Mouse (Mus musculus): ENCODE data around the gene Calr3. TPM values are rescaled to one million over a fixed set of nuclear protein-coding genes. Genes with fewer than 3 reads are reported as not detected.
A peak's percentile ranks its signal among the peaks of the same experiment; 100 is the strongest.

Gene Calr3
- polyA plus RNA-seq (2012; ENCODE audit: insufficient read depth, insufficient read length, missing spikeins): 13.0 and 13.1 TPM in 2 replicates

DNA sequence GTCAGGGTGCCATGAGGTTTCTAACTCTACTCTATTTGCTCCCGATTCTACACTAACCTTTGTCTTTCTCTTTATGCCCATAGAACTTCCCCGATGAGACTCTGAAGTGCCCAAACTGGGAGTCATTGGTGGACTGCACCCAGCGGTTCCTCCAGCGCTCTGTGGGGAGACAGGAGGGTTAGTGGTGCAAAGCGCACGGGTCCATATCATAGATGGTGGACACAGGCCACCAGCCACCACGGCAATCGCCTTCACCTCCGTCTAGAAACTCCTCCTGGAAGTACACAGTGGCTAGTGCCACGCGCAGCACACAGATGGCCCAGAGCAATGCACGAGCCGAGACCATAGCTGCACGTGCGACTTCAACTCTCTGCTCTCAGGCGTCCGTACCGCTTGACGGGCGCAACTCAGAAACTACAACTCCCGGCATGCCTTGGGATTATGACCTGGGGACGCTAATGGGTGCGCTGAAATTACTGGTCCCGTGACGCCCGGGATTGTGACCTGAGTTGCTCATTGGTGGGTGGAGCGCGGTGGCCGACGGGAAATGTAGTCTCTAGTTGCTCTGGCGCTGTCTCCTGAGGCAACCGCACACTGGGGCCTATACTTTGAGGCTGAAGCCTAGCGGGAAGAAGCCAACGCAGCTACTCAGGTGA, at the start of gene Calr3, which contains the start of gene 1700030K09Rik:
TSS of gene Calr3 (minus strand) at position 533 of the 656 bp plus-strand sequence.
TSS of gene 1700030K09Rik (plus strand) at position 543 of the 656 bp plus-strand sequence.
- peak within 1 kb of the TSS; percentile 67 for H3K27ac ChIP-seq (replicated peaks; ENCODE audit: low read depth, low read length)
- peak within 1 kb of the TSS; percentile 73 for H3K4me3 ChIP-seq (ENCODE audit: insufficient read depth, low read depth, low read length)
- H3K4me1 ChIP-seq (ENCODE audit: control insufficient read depth, insufficient read depth, insufficient read length, low read length): 0 out of 2 replicates have a peak, but pooled peaks cover 2% of the 10 kb centered on the region

DNA sequence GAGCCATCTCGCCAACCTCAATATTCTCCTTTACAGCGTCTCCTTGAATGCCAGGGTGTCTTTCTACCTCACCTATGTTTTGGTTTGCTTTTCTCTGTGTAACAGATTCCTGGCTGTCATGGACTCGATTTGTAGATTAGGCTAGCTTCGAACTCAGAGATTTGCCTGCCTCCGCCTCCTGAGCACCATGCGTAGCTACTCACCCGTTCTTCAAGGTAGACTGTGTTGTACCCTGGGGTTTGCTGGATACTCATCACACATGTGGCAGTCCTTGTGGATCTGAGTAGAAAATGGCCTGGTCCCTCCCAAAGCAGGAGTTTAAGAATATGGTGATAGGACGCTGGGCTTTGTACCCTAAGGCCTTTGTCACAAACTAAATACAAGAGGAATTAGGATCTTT, 49.7 kb upstream of the Calr3 start:
- Histone ChIP-seq H3K4me1 (ENCODE audit: control insufficient read depth, insufficient read depth, insufficient read length, low read length) (peaks cover 8% of the 10 kb centered on the region), H3K4me3 (ENCODE audit: insufficient read depth, low read depth, low read length) (peak overlapping the region; percentile 69), H3K27ac (replicated peaks; ENCODE audit: low read depth, low read length) (peak overlapping the region; percentile 62; the same call in 1 of the 2 replicates)

GRCm38 (mm10) chr8:72492622-72493081, 49.0 kb upstream of the Calr3 start:
- Histone ChIP-seq H3K27ac (replicated peaks; ENCODE audit: low read depth, low read length) (peak overlapping the region; percentile 62), H3K4me1 (ENCODE audit: control insufficient read depth, insufficient read depth, insufficient read length, low read length) (peaks cover 8% of the 10 kb centered on the region), H3K4me3 (ENCODE audit: insufficient read depth, low read depth, low read length) (peak overlapping the region; percentile 84)

GRCm38 (mm10) chr8:72491680-72492621, 48.3 kb upstream of the Calr3 start, which contains the start of gene Slc35e1:
Gene Slc35e1 (minus strand): TSS chr8:72492614.
- peaks cover 8% of the 10 kb centered on the region for H3K4me1 ChIP-seq (ENCODE audit: control insufficient read depth, insufficient read depth, insufficient read length, low read length)
- peak within 1 kb of the TSS; percentile 62 for H3K27ac ChIP-seq (replicated peaks; ENCODE audit: low read depth, low read length)
- H3K4me3 ChIP-seq (ENCODE audit: insufficient read depth, low read depth, low read length): peak within 1 kb of the TSS; percentile 84

DNA sequence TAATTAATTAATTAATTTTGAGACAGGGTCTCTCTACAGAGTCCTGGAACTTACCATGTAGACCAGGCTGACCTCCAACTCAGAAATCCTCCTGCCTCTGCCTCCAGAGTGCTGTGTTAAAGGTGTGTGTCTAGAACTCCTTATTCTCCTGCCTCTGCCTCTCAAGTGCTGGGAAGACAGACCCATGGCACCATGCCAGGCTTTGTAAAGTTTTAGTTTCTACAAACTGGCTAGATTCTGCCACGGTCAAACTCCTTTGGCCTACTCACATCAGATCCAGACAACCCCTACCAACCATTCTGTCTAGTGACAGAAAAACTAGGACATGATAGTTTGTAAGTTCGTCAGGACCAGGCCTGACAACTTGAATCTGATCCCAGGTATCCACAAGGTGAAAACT, 47.3 kb upstream of the Calr3 start:
- H3K4me1 ChIP-seq (ENCODE audit: control insufficient read depth, insufficient read depth, insufficient read length, low read length): peaks cover 8% of the 10 kb centered on the region
- no peak overlapping the region; the same call in 1 of the 2 replicates for H3K4me3 ChIP-seq (ENCODE audit: insufficient read depth, low read depth, low read length)
- no peak overlapping the region for H3K27ac ChIP-seq (replicated peaks; ENCODE audit: low read depth, low read length)

DNA sequence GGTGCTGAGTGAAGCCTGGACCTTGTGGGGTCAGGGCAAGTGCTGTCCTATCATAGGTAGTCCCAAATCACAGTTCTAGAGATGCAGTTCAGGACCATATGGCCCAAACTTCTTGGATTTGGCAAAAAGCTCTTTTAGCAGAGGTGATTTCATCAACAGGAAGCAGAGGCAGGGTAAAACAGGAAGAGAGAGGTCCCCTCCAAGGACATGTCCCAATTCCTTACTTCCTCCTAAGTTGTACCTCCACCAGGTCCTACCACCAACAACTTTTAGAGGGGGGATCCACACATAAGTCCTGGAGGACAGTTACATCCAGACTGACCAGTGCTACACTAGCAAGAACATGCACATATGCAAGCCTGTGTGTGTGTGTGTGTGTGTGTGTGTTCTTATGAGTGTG, 43.3 kb upstream of the Calr3 start:
- Histone ChIP-seq H3K4me3 (ENCODE audit: insufficient read depth, low read depth, low read length) (no peak overlapping the region), H3K4me1 (ENCODE audit: control insufficient read depth, insufficient read depth, insufficient read length, low read length) (peaks cover 4% of the 10 kb centered on the region), H3K27ac (replicated peaks; ENCODE audit: low read depth, low read length) (no peak overlapping the region)

DNA sequence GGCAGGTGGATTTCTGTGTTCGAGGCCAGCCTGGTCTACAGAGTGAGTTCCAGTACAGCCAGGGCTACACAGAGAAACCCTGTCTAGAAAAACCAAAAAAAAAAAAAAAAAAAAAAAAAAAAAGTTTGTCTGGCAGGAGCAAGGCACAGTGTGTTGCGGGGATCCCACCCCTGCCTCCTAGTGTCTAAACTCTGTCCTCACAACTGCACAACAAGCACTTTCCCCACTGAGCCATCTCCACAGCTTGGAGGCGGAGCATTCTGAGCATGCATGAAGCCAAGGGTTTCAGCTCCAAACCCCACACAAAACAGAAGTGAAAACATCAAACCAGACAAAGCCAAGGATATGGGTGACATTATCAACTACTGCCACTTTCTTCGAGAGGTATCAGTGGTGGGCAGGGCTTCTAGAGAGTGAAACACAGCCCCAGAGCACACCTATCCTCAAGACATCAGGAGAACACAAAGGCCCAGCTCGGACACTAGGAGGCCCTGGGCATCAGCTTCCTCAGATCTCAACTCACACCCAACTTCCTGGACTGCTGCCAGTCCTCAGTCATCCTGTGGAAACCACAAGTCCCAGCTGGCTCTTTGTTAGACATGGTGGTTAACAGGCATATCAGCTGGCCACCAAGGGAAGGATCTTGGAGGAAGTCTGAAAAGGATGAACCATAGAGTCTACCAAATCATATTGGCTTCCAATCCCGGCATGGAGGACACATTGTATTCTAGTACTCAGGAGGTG, 42.0 kb upstream of the Calr3 start:
- Histone ChIP-seq H3K4me1 (ENCODE audit: control insufficient read depth, insufficient read depth, insufficient read length, low read length) (no peaks in the 10 kb centered on the region), H3K27ac (replicated peaks; ENCODE audit: low read depth, low read length) (peak overlapping the region; percentile 49)

GRCm38 (mm10) chr8:72474826-72475546, 31.3 kb upstream of the Calr3 start, which contains the start of gene Cherp:
Gene Cherp (minus strand): TSS chr8:72475226.
- peak within 1 kb of the TSS; percentile 88 for H3K4me3 ChIP-seq (ENCODE audit: insufficient read depth, low read depth, low read length)
- H3K27ac ChIP-seq (replicated peaks; ENCODE audit: low read depth, low read length): peak within 1 kb of the TSS; percentile 78
- peaks cover 7% of the 10 kb centered on the region; the same call in 1 of the 2 replicates for H3K4me1 ChIP-seq (ENCODE audit: control insufficient read depth, insufficient read depth, insufficient read length, low read length)

More for the DNA sequence above, 42.0 kb upstream of the Calr3 start:
- no peak overlapping the region for H3K4me3 ChIP-seq (ENCODE audit: insufficient read depth, low read depth, low read length)

DNA sequence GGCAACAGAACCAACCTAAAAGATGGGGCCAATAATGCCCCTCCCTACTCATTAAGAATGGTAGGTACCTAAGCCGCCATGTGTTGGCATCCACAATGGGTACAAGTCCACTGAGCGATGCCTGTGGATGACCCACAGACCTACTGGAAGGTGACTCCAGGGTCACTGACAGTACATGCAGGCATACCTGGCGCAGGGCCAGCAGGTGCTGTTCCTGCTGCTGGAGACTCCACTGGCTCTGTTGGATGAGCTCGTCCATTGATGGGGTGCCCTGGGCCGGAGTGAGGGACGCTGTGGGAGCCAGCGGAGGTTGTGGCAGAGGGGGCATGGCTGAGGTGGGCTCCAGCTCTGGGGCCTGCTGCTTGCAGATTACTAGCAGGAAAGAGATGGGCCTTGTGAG, 27.0 kb upstream of the Calr3 start:
- Histone ChIP-seq H3K4me3 (ENCODE audit: insufficient read depth, low read depth, low read length) (no peak overlapping the region), H3K27ac (replicated peaks; ENCODE audit: low read depth, low read length) (no peak overlapping the region), H3K4me1 (ENCODE audit: control insufficient read depth, insufficient read depth, insufficient read length, low read length) (0 out of 2 replicates have a peak, but pooled peaks cover 2% of the 10 kb centered on the region)

DNA sequence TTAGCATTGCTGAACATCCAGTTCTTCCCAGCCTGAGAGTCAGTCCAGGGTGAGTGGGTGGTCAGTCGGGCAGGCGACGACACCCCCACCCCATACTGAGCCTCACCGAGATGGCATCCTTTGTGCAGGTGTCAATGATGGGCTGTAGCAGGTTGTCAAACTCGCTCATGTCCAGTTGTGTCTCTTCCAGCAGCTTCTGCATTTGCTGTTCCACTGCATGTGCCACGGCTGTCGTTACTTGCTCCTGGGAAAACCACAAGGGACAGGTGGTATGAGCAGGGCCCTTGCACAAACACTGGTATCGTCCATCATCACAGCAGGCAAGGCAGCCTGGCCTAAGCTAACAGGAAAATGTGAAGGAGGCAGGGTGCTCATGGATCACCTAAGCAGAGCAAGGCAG, 26.3 kb upstream of the Calr3 start:
- H3K4me1 ChIP-seq (ENCODE audit: control insufficient read depth, insufficient read depth, insufficient read length, low read length): 0 out of 2 replicates have a peak, but pooled peaks cover 2% of the 10 kb centered on the region
- H3K27ac ChIP-seq (replicated peaks; ENCODE audit: low read depth, low read length): no peak overlapping the region
- H3K4me3 ChIP-seq (ENCODE audit: insufficient read depth, low read depth, low read length): no peak overlapping the region

- H3K27ac ChIP-seq (replicated peaks; ENCODE audit: low read depth, low read length): no peak overlapping the region
- no peak overlapping the region for H3K4me3 ChIP-seq (ENCODE audit: insufficient read depth, low read depth, low read length)
- 0 out of 2 replicates have a peak, but pooled peaks cover 2% of the 10 kb centered on the region for H3K4me1 ChIP-seq (ENCODE audit: control insufficient read depth, insufficient read depth, insufficient read length, low read length)
These were observed 25.6 kb upstream of the Calr3 start for GRCm38 (mm10) chr8:72469243-72469642.

GRCm38 (mm10) chr8:72464211-72464610, 20.5 kb upstream of the Calr3 start:
- Histone ChIP-seq H3K4me1 (ENCODE audit: control insufficient read depth, insufficient read depth, insufficient read length, low read length) (no peaks in the 10 kb centered on the region), H3K4me3 (ENCODE audit: insufficient read depth, low read depth, low read length) (no peak overlapping the region)

GRCm38 (mm10) chr8:72459881-72460533, 16.3 kb upstream of the Calr3 start:
- no peaks in the 10 kb centered on the region for H3K4me1 ChIP-seq (ENCODE audit: control insufficient read depth, insufficient read depth, insufficient read length, low read length)
- H3K27ac ChIP-seq (replicated peaks; ENCODE audit: low read depth, low read length): no peak overlapping the region
- H3K4me3 ChIP-seq (ENCODE audit: insufficient read depth, low read depth, low read length): no peak overlapping the region

More at GRCm38 (mm10) chr8:72464211-72464610, 20.5 kb upstream of the Calr3 start:
- H3K27ac ChIP-seq (replicated peaks; ENCODE audit: low read depth, low read length): no peak overlapping the region
